Mouse (Mus musculus): ENCODE data around the gene Spint2. TPM values are rescaled to one million over a fixed set of nuclear protein-coding genes. Genes with fewer than 3 reads are reported as not detected.

Spint2 gene
- polyA plus RNA-seq, 1 experiment from 2014 or later, result 52.3 TPM

DNA sequence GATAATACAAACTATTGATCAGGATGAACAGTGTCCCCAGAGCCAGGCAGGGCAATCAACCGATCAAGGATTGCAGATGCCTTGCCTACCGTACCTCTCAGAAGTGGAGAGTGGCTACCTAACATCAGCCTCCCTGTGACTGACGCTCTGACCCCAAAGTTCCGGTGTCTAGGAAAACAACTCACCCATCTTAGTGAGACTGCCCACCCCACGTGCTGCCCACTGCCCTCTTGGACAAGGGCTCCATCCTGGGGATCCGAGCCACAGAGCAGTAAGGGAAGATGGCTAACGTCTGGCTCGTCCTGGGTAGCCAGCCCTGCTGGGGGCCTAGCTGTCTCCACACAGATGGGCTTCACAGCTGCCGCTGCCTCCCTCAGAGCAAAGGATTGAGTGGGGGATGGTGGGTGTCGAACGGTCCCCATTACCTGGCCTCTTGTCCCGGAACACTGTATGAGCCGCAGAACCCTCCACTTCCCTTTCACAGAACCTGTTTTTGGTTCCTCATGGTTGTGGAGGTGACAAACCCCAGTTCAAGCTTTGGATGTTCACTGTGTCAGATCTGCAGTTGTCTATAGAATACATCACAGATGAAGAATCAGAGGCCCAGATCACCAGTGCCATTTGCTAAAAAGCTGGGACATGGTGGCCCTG, 12.5 kb upstream of the Spint2 start:
- 62% methylated on average over 13 of the region's 13 CpGs for WGBS

GRCm38 (mm10) chr7:29293131-29294065, 11.7 kb upstream of the Spint2 start:
- H3K9ac ChIP-seq (replicated peaks; ENCODE audit: low read length), result no peak overlapping the region
- no peak overlapping the region for H3K4me2 ChIP-seq (ENCODE audit: low read length)
- no peaks in the 10 kb centered on the region for H3K27me3 ChIP-seq (ENCODE audit: control insufficient read depth, insufficient read depth, low read length)
- no peaks in the 10 kb centered on the region for H3K9me3 ChIP-seq (ENCODE audit: control insufficient read depth, low read length)
- no peak overlapping the region for H3K4me3 ChIP-seq (replicated peaks; ENCODE audit: low read depth, low read length)
- no peaks in the 10 kb centered on the region for H3K36me3 ChIP-seq (ENCODE audit: control insufficient read depth, insufficient read depth, low read length)
- DNase-seq (no peak), ATAC-seq (ENCODE audit: low FRiP score, low TSS enrichment) (no peak)
- H3K4me1 ChIP-seq (ENCODE audit: control insufficient read depth, insufficient read depth, low read length), result peaks cover 11% of the 10 kb centered on the region; the same call in 1 of the 2 replicates
- 26% methylated on average over 19 of the region's 19 CpGs for WGBS
- peak overlapping the region; percentile 49; the same call in 1 of the 2 replicates for H3K27ac ChIP-seq (replicated peaks; ENCODE audit: low read depth, low read length)

More for the DNA sequence above, 12.5 kb upstream of the Spint2 start:
- peaks cover 7% of the 10 kb centered on the region; the same call in 1 of the 2 replicates for H3K4me1 ChIP-seq (ENCODE audit: control insufficient read depth, insufficient read depth, low read length)
- no peak overlapping the region for H3K27ac ChIP-seq (replicated peaks; ENCODE audit: low read depth, low read length)
- no peak overlapping the region for H3K4me3 ChIP-seq (replicated peaks; ENCODE audit: low read depth, low read length)
- H3K9ac ChIP-seq (replicated peaks; ENCODE audit: low read length), result no peak overlapping the region
- H3K4me2 ChIP-seq (ENCODE audit: low read length), result no peak overlapping the region
- no peaks in the 10 kb centered on the region for H3K36me3 ChIP-seq (ENCODE audit: control insufficient read depth, insufficient read depth, low read length)
- ATAC-seq (ENCODE audit: low FRiP score, low TSS enrichment) (no peak), DNase-seq (no peak)
- no peaks in the 10 kb centered on the region for H3K27me3 ChIP-seq (ENCODE audit: control insufficient read depth, insufficient read depth, low read length)
- no peaks in the 10 kb centered on the region for H3K9me3 ChIP-seq (ENCODE audit: control insufficient read depth, low read length)

DNA sequence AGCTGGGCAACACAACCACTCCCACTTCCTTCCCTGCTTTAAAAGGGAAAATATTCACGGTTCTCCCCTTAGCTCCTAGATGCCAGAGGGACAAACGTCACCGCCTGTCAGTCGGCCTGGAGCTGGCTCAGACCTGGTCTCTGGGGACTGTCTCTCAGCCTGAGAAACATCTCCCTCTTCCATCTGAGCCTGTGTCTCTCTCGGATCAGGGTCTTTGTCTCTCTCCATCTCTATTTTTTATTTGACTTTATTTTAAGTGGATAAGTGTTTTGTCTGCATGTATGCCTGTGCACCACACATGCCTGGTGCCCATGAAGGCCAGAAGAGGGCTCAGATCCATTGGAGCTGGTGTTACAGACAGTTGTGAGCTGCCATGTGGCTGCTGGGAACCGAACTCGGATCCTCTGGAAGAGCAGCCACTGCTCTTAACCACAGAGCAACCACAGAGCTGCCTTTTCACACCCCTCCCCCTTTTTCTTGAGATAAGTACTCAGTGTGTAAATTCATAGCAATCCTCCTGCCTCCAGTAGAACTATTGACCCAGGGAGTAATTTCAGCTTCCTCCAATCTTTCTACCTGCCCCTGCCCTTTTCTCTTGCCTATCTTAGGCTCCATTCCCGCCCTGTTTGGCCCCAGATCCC, 10.9 kb upstream of the Spint2 start:
- no peaks in the 10 kb centered on the region for H3K27me3 ChIP-seq (ENCODE audit: control insufficient read depth, insufficient read depth, low read length)
- no peak overlapping the region for H3K4me3 ChIP-seq (replicated peaks; ENCODE audit: low read depth, low read length)
- H3K36me3 ChIP-seq (ENCODE audit: control insufficient read depth, insufficient read depth, low read length), result no peaks in the 10 kb centered on the region
- no peaks in the 10 kb centered on the region for H3K9me3 ChIP-seq (ENCODE audit: control insufficient read depth, low read length)
- H3K9ac ChIP-seq (replicated peaks; ENCODE audit: low read length), result no peak overlapping the region
- peak; percentile 24; the same call in 1 of the 2 replicates for ATAC-seq (ENCODE audit: low FRiP score, low TSS enrichment)
- peaks cover 11% of the 10 kb centered on the region; the same call in 1 of the 2 replicates for H3K4me1 ChIP-seq (ENCODE audit: control insufficient read depth, insufficient read depth, low read length)
- DNase-seq, result peak; percentile 51
- WGBS, result 27% methylated on average over 8 of the region's 8 CpGs
- H3K27ac ChIP-seq (replicated peaks; ENCODE audit: low read depth, low read length), result peak overlapping the region; percentile 49; the same call in 1 of the 2 replicates
- H3K4me2 ChIP-seq (ENCODE audit: low read length), result no peak overlapping the region

DNA sequence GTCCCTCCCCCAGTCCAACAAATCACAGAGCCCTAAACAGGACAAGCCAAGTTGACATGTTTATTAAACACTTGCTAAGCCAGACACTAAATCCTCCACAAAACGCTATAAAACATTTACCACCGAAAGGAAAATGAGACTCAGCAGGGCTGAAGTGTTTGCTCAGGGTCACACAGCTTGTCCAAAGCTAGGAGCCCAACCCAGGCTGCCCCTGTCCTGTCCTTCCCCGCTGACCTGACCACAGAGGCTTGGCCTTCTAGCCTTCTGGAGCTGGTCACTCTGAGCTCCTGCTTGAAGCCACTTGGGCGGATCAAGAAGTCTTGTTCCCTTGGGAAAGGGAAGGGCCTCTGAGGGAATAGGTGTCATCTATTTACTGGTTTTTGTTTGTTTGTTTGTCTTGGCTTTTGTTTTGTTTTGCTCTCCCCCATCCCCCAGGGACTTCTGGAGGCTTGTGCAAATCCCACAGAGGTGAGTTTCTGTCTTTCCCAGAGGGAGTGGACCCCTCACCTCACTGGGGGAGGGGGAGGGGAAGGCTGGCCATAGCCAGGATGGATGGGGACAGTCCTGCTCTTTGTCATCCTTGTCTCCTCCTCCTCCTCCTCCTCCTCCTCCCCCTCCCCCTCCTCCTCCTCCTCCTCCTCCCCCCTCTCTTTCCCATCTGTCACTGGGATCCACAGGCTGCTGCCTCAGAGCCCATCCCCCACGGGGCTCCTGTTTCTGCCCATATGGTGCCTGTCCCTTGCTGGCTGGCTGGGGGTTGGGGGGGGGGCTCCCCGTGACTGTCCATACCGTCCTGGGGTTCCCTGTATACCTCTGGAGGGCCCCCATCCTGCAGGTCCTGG, 10.1 kb upstream of the Spint2 start:
- Histone ChIP-seq H3K27me3 (ENCODE audit: control insufficient read depth, insufficient read depth, low read length) (no peaks in the 10 kb centered on the region), H3K27ac (replicated peaks; ENCODE audit: low read depth, low read length) (peak overlapping the region; percentile 32), H3K4me3 (replicated peaks; ENCODE audit: low read depth, low read length) (no peak overlapping the region), H3K4me2 (ENCODE audit: low read length) (no peak overlapping the region), H3K9me3 (ENCODE audit: control insufficient read depth, low read length) (no peaks in the 10 kb centered on the region), H3K36me3 (ENCODE audit: control insufficient read depth, insufficient read depth, low read length) (no peaks in the 10 kb centered on the region), H3K4me1 (ENCODE audit: control insufficient read depth, insufficient read depth, low read length) (peaks cover 11% of the 10 kb centered on the region; the same call in 1 of the 2 replicates), H3K9ac (replicated peaks; ENCODE audit: low read length) (no peak overlapping the region; the same call in 1 of the 2 replicates)
- 23% methylated on average over 7 of the region's 7 CpGs for WGBS
- peak; percentile 49; the same call in 1 of the 2 replicates for ATAC-seq (ENCODE audit: low FRiP score, low TSS enrichment)
- DNase-seq, result peak; percentile 62

GRCm38 (mm10) chr7:29290691-29291485, 9.2 kb upstream of the Spint2 start:
- WGBS, result 34% methylated on average over 11 of the region's 11 CpGs
- no peak overlapping the region for H3K4me3 ChIP-seq (replicated peaks; ENCODE audit: low read depth, low read length)
- H3K27me3 ChIP-seq (ENCODE audit: control insufficient read depth, insufficient read depth, low read length), result no peaks in the 10 kb centered on the region
- H3K9me3 ChIP-seq (ENCODE audit: control insufficient read depth, low read length), result no peaks in the 10 kb centered on the region
- H3K4me1 ChIP-seq (ENCODE audit: control insufficient read depth, insufficient read depth, low read length), result peaks cover 11% of the 10 kb centered on the region; the same call in 1 of the 2 replicates
- no peak overlapping the region; the same call in 1 of the 2 replicates for H3K9ac ChIP-seq (replicated peaks; ENCODE audit: low read length)
- DNase-seq, result no peak
- H3K27ac ChIP-seq (replicated peaks; ENCODE audit: low read depth, low read length), result peak overlapping the region; percentile 32
- H3K4me2 ChIP-seq (ENCODE audit: low read length), result no peak overlapping the region
- no peaks in the 10 kb centered on the region for H3K36me3 ChIP-seq (ENCODE audit: control insufficient read depth, insufficient read depth, low read length)
- no peak for ATAC-seq (ENCODE audit: low FRiP score, low TSS enrichment)

DNA sequence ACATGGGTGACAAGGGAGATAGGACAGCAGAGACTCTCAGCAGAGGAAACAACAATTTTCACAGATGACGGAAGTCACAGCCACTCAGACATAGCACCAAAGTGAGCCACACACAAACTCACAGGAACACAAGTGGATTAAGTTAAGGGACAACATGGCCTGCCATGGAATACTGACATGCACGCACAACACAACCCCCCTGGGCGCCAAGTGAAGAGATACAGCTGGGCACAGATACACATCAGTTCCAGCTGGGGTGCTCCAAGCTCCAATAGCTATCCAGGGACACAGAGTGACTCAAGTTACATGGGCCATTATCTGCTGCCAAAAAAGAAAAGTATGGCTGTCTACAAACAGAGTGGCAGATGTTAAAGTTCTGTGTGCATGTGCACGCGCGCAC, 8.1 kb upstream of the Spint2 start:
- no peak overlapping the region for H3K9ac ChIP-seq (replicated peaks; ENCODE audit: low read length)
- 83% methylated on average over 6 of the region's 6 CpGs for WGBS
- peak overlapping the region; percentile 92 for H3K4me2 ChIP-seq (ENCODE audit: low read length)
- H3K4me3 ChIP-seq (replicated peaks; ENCODE audit: low read depth, low read length), result no peak overlapping the region; the same call in 1 of the 2 replicates
- no peak overlapping the region for H3K27ac ChIP-seq (replicated peaks; ENCODE audit: low read depth, low read length)
- ATAC-seq (ENCODE audit: low FRiP score, low TSS enrichment) (no peak), DNase-seq (no peak)
- no peaks in the 10 kb centered on the region for H3K27me3 ChIP-seq (ENCODE audit: control insufficient read depth, insufficient read depth, low read length)
- H3K36me3 ChIP-seq (ENCODE audit: control insufficient read depth, insufficient read depth, low read length), result no peaks in the 10 kb centered on the region
- no peaks in the 10 kb centered on the region for H3K9me3 ChIP-seq (ENCODE audit: control insufficient read depth, low read length)
- peaks cover 11% of the 10 kb centered on the region; the same call in 1 of the 2 replicates for H3K4me1 ChIP-seq (ENCODE audit: control insufficient read depth, insufficient read depth, low read length)

DNA sequence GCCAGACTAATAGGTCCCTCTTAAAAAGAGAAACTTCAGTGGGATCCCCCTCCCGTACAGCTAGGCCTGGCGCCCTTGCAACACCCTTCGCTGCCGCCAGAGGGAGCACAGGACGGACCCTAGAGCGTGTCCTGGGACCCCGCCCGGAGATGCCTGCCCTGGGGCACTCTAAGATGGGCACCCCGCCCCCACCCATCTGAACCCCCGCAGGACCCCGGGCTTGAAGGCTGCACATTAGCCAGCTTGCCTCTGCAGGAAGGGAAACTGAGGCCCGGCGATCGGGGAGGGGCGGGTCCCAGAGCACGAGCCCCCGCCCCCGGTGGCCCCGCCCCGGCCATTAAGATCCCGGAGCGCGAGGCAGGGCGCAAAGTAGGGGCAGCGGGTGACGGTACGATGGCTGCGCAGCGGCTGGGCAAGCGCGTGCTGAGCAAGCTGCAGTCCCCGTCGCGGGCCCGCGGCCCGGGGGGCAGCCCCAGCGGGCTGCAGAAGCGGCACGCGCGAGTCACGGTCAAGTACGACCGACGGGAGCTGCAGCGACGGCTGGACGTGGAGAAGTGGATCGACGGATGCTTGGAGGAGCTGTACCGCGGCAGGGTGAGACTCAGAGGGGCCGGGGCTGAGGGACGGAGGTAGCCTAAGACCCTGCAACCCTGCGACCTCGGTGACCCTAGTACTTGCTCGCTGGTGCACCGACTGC, 7.4 kb upstream of the Spint2 start, which contains the start of gene Ppp1r14a:
TSS of gene Ppp1r14a (plus strand) at position 367 of the 697 bp plus-strand sequence.
- ATAC-seq (ENCODE audit: low FRiP score, low TSS enrichment) (no peak), DNase-seq (peak; percentile 80)
- Histone ChIP-seq H3K4me1 (ENCODE audit: control insufficient read depth, insufficient read depth, low read length) (peaks cover 11% of the 10 kb centered on the region; the same call in 1 of the 2 replicates), H3K4me3 (replicated peaks; ENCODE audit: low read depth, low read length) (peak within 1 kb of the TSS; percentile 45), H3K9ac (replicated peaks; ENCODE audit: low read length) (peak within 1 kb of the TSS; percentile 43), H3K27ac (replicated peaks; ENCODE audit: low read depth, low read length) (no peak within 1 kb of the TSS), H3K9me3 (ENCODE audit: control insufficient read depth, low read length) (no peaks in the 10 kb centered on the region), H3K4me2 (ENCODE audit: low read length) (peak within 1 kb of the TSS; percentile 92), H3K27me3 (ENCODE audit: control insufficient read depth, insufficient read depth, low read length) (no peaks in the 10 kb centered on the region), H3K36me3 (ENCODE audit: control insufficient read depth, insufficient read depth, low read length) (no peaks in the 10 kb centered on the region)
- under 1% methylated on average over 59 of the region's 59 CpGs for WGBS
